Mouse (Mus musculus) MEL (cell line): ENCODE measurements at regions not wholly inside any gene's neighbourhood (a gene's known extent, or its start where the extent isn't known, plus 50 kb on each side); places are given as distances from the start of the nearest gene placed in this dataset.

Source experiments
- DNase-seq: peaks from one replicate; pipeline ENCODE4 v3.0.0; 2011; ENCODE audit warnings: low read depth, low spot score
- H3K27ac ChIP-seq: 2 replicates; pipeline ENCODE4 v1.5.1; 2012; ENCODE audit warnings: low read depth, mild to moderate bottlenecking, control low read depth, low read length, moderate library complexity; ENCODE audit not compliant: control insufficient read depth
- H3K27me3 ChIP-seq, 2 experiments: fragments of 150-350 bp in 1 of 2; sonication (generic) in 1 of 2; 2 replicates each; pipeline ENCODE4 v1.6.1; 2012; ENCODE audit warnings: low read length in 2 of 2, mild to moderate bottlenecking in 2 of 2, improper control_type of control experiment in 1 of 2, moderate library complexity in 1 of 2; ENCODE audit not compliant: insufficient read depth in 2 of 2, control insufficient read depth in 1 of 2
- H3K36me3 ChIP-seq, 2 experiments: 2 replicates each; pipeline ENCODE4 v1.6.1; 2012 to 2014; ENCODE audit warnings: low read length in 2 of 2, improper control_type of control experiment in 1 of 2, inconsistent platforms in 1 of 2, mild to moderate bottlenecking in 1 of 2; ENCODE audit not compliant: insufficient read depth in 2 of 2, control insufficient read depth in 1 of 2
- H3K4me1 ChIP-seq, 2 experiments: fragments of 150-350 bp in 1 of 2; sonication (generic) in 1 of 2; 2 replicates each; pipeline ENCODE4 v1.6.1; 2012; ENCODE audit warnings: low read length in 2 of 2, improper control_type of control experiment in 1 of 2, mild to moderate bottlenecking in 1 of 2; ENCODE audit not compliant: insufficient read depth in 2 of 2, control insufficient read depth in 1 of 2
- H3K4me3 ChIP-seq, 2 experiments: fragments of 150-350 bp in 1 of 2; sonication (generic) in 1 of 2; 2 replicates each; pipeline ENCODE4 v1.5.1; 2012; ENCODE audit warnings: low read depth in 2 of 2, low read length in 2 of 2, mild to moderate bottlenecking in 2 of 2, moderate library complexity in 2 of 2, control low read depth in 1 of 2, improper control_type of control experiment in 1 of 2; ENCODE audit not compliant: control insufficient read depth in 1 of 2, insufficient read depth in 1 of 2
- H3K79me2 ChIP-seq: 2 replicates; pipeline ENCODE4 v1.6.1; 2012; ENCODE audit warnings: mild to moderate bottlenecking, low read length, moderate library complexity; ENCODE audit not compliant: control insufficient read depth, poor library complexity, insufficient read depth
- H3K9ac ChIP-seq: 2 replicates; pipeline ENCODE4 v1.6.1; 2012; ENCODE audit warnings: low read depth, mild to moderate bottlenecking, control low read depth, low read length, moderate library complexity; ENCODE audit not compliant: control insufficient read depth, poor library complexity, severe bottlenecking
- H3K9me3 ChIP-seq: fragments of 150-350 bp; sonication (generic); replicated peaks from 2 replicates; pipeline ENCODE4 v1.6.1; 2012; ENCODE audit warnings: mild to moderate bottlenecking, low read length, improper control_type of control experiment, moderate library complexity; ENCODE audit not compliant: insufficient read depth
- CHD2 ChIP-seq: IDR thresholded peaks from 2 replicates; pipeline ENCODE4 v1.6.1; 2011; ENCODE audit warnings: low read length, improper control_type of control experiment
- CTCF ChIP-seq, 3 experiments: IDR thresholded peaks in 2 of 3; conservative IDR thresholded peaks in 1 of 3; 2 replicates each; pipeline ENCODE4 v1.5.1; 2011 to 2012; ENCODE audit warnings: low read length in 3 of 3, low read depth in 2 of 3, mild to moderate bottlenecking in 2 of 3, improper control_type of control experiment in 1 of 3, inconsistent platforms in 1 of 3, mixed read lengths in 1 of 3, moderate library complexity in 1 of 3; ENCODE audit not compliant: control insufficient read depth in 1 of 3, insufficient read depth in 1 of 3, poor library complexity in 1 of 3, severe bottlenecking in 1 of 3
- E2F4 ChIP-seq: IDR thresholded peaks from 2 replicates; pipeline ENCODE4 v1.6.1; 2011; ENCODE audit warnings: low read depth, low read length, improper control_type of control experiment, borderline replicate concordance
- ELF1 ChIP-seq: IDR thresholded peaks from 2 replicates; pipeline ENCODE4 v1.6.1; 2014; ENCODE audit warnings: low read depth, mild to moderate bottlenecking, inconsistent platforms, low read length, improper control_type of control experiment, moderate library complexity
- ETS1 ChIP-seq: IDR thresholded peaks from 2 replicates; pipeline ENCODE4 v1.6.1; 2012; ENCODE audit warnings: low read depth, mild to moderate bottlenecking, inconsistent platforms, low read length, improper control_type of control experiment, moderate library complexity
- GABPA ChIP-seq: IDR thresholded peaks from 2 replicates; pipeline ENCODE4 v1.6.1; 2012; ENCODE audit warnings: low read depth, mild to moderate bottlenecking, inconsistent platforms, low read length, improper control_type of control experiment, moderate library complexity
- GATA1 ChIP-seq: IDR thresholded peaks from 2 replicates; pipeline ENCODE4 v1.6.1; 2011; ENCODE audit warnings: low read depth, low read length, improper control_type of control experiment
- MAX ChIP-seq: IDR thresholded peaks from 2 replicates; pipeline ENCODE4 v1.6.1; 2011; ENCODE audit warnings: low read length, improper control_type of control experiment
- MXI1 ChIP-seq: IDR thresholded peaks from 2 replicates; pipeline ENCODE4 v1.6.1; 2011; ENCODE audit warnings: mild to moderate bottlenecking, low read depth, low read length, improper control_type of control experiment
- MYB ChIP-seq: IDR thresholded peaks from 2 replicates; pipeline ENCODE4 v1.6.1; 2011; ENCODE audit warnings: mild to moderate bottlenecking, low read depth, low read length, improper control_type of control experiment
- MYC ChIP-seq: IDR thresholded peaks from 2 replicates; pipeline ENCODE4 v1.6.1; 2011; ENCODE audit warnings: low read depth, mild to moderate bottlenecking, low read length, improper control_type of control experiment, moderate library complexity
- NELFE ChIP-seq: IDR thresholded peaks from 2 replicates; pipeline ENCODE4 v1.6.1; 2011; ENCODE audit warnings: low read depth, low read length, improper control_type of control experiment
- NRF1 ChIP-seq: IDR thresholded peaks from 2 replicates; pipeline ENCODE4 v1.6.1; 2014; ENCODE audit warnings: low read depth, mild to moderate bottlenecking, inconsistent platforms, low read length, improper control_type of control experiment, moderate library complexity; ENCODE audit not compliant: poor library complexity, insufficient read depth, severe bottlenecking
- POLR2A ChIP-seq, 2 experiments: IDR thresholded peaks; 2 replicates each; pipeline ENCODE4 v1.6.1; 2011 to 2012; ENCODE audit warnings: low read length in 2 of 2, mild to moderate bottlenecking in 2 of 2, control low read depth in 1 of 2, improper control_type of control experiment in 1 of 2, low read depth in 1 of 2, moderate library complexity in 1 of 2; ENCODE audit not compliant: control insufficient read depth in 1 of 2, insufficient read depth in 1 of 2, poor library complexity in 1 of 2
- POLR2AphosphoS2 ChIP-seq: IDR thresholded peaks from 2 replicates; pipeline ENCODE4 v1.6.1; 2011; ENCODE audit warnings: low read length, improper control_type of control experiment
- POLR2AphosphoS5 ChIP-seq: IDR thresholded peaks from 2 replicates; pipeline ENCODE4 v1.6.1; 2012; ENCODE audit warnings: low read depth, borderline replicate concordance, mild to moderate bottlenecking, inconsistent platforms, low read length, moderate library complexity, mixed read lengths
- TAL1 ChIP-seq: IDR thresholded peaks from 2 replicates; pipeline ENCODE4 v1.6.1; 2012; ENCODE audit warnings: mild to moderate bottlenecking, inconsistent platforms, low read length, moderate library complexity, mixed read lengths
- TCF12 ChIP-seq: IDR thresholded peaks from 2 replicates; pipeline ENCODE4 v1.6.1; 2014; ENCODE audit warnings: low read depth, mild to moderate bottlenecking, inconsistent platforms, low read length, improper control_type of control experiment, moderate library complexity
- UBTF ChIP-seq: IDR thresholded peaks from 2 replicates; pipeline ENCODE4 v1.6.1; 2012; ENCODE audit warnings: low read depth, mild to moderate bottlenecking, inconsistent platforms, low read length, improper control_type of control experiment, moderate library complexity, borderline replicate concordance; ENCODE audit not compliant: insufficient read depth
- USF1 ChIP-seq: IDR thresholded peaks from 2 replicates; pipeline ENCODE4 v1.6.1; 2014; ENCODE audit warnings: low read depth, mild to moderate bottlenecking, inconsistent platforms, low read length, improper control_type of control experiment, moderate library complexity
- ZC3H11A ChIP-seq: IDR thresholded peaks from 2 replicates; pipeline ENCODE4 v1.6.1; 2012; ENCODE audit warnings: low read depth, mild to moderate bottlenecking, inconsistent platforms, low read length, improper control_type of control experiment
- ZMIZ1 ChIP-seq: IDR thresholded peaks from 2 replicates; pipeline ENCODE4 v1.6.1; 2012; ENCODE audit warnings: low read depth, mild to moderate bottlenecking, inconsistent platforms, low read length, improper control_type of control experiment, moderate library complexity

DNA sequence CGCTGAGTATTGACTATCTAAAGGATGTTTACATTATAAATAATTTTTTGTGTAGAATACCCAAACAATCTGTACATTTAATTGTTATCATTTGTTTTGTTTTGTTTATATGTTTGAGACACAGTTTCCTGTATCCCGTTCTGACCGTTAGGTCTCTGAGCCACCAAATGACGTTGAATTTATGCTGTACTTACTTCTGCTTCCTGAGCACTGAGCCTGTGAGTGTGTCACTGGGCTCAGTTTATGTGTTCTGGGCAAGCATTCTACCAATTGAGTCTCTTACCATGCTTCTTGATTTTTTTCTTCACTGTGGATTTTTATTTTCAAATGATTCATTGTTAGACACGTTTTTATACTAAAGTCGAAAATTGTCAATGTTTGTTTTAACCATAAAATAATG, 74.2 kb downstream of the Mbl2 start:
- DNase-seq = no peak
- Histone ChIP-seq H3K9me3 (no peaks in the 10 kb centered on the region), H3K36me3 (no peaks in the 10 kb centered on the region), H3K79me2 (no peaks in the 10 kb centered on the region), H3K4me1 (no peaks in the 10 kb centered on the region), H3K27ac (no peak overlapping the region), H3K4me3 (no peak overlapping the region), H3K9ac (no peak overlapping the region), H3K27me3 (no peaks in the 10 kb centered on the region)
- TF ChIP-seq MAX (no peak), CHD2 (no peak), TAL1 (no peak), USF1 (no peak), MXI1 (no peak), NRF1 (no peak), GATA1 (no peak), E2F4 (no peak), POLR2A (IDR thresholded peaks at IDR 0.05; ENCODE audit: control insufficient read depth in 1 of 2, insufficient read depth in 1 of 2, low read depth in 1 of 2, low read length in 2 of 2, poor library complexity in 1 of 2) (no peak), NELFE (no peak), MYB (no peak), POLR2AphosphoS5 (no peak), MYC (no peak), ZMIZ1 (no peak), UBTF (no peak), ZC3H11A (no peak), POLR2AphosphoS2 (no peak), ETS1 (no peak), GABPA (no peak), TCF12 (no peak)

DNA sequence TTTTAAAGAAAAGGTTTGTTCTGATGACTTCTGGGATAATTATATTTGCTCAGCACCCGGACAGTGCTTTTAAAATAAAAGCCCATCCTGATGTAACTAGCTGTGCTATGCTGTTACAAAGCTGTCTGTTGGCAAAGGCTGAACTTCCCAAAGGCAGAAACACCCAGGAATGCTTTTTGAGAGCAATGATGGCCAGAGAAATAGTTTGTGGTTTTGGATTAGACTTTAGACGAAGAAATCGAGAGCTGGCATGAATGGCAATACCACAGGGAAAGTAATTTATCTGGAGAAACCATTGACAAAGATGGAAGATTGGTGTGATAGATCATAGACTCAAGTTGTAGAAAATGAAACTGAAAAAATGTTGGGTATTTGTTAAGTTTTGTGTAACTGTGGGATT, 84.6 kb downstream of the Mbl2 start:
- no peak overlapping the region for H3K4me3 ChIP-seq
- H3K4me1 ChIP-seq = no peaks in the 10 kb centered on the region
- TF ChIP-seq ELF1 (no peak), UBTF (no peak), CTCF (IDR thresholded peaks at IDR 0.05 in 2 of 3, conservative IDR thresholded peaks at IDR 0.05 in 1 of 3; ENCODE audit: control insufficient read depth in 1 of 3, insufficient read depth in 1 of 3, low read depth in 2 of 3, low read length in 3 of 3, poor library complexity in 1 of 3, severe bottlenecking in 1 of 3) (no peak)
- H3K9me3 ChIP-seq = no peaks in the 10 kb centered on the region
- no peak overlapping the region for H3K9ac ChIP-seq
- no peaks in the 10 kb centered on the region for H3K36me3 ChIP-seq
- DNase-seq = no peak
- H3K27ac ChIP-seq = no peak overlapping the region
- no peaks in the 10 kb centered on the region for H3K79me2 ChIP-seq
- no peaks in the 10 kb centered on the region for H3K27me3 ChIP-seq
